Mouse (Mus musculus) left cerebral cortex, adult 2 months (tissue): ENCODE results near the gene Ppfibp1. TPM values are rescaled to one million over a fixed set of nuclear protein-coding genes. Genes with fewer than 3 reads are reported as not detected.

ENCODE experiments used
- DNase-seq, 2 experiments: peaks; one replicate each; pipeline ENCODE4 v3.0.0; 2021 to 2022; ENCODE audit warnings: low spot score in 2 of 2, mixed read lengths in 1 of 2; ENCODE audit errors: extremely low spot score in 1 of 2
- H3K27ac ChIP-seq: fragments of 200-600 bp; 2 replicates; pipeline ENCODE4 v1.8.1; 2022
- H3K4me3 ChIP-seq: fragments of 200-600 bp; 2 replicates; pipeline ENCODE4 v1.8.1; 2022
- CTCF ChIP-seq: fragments of 200-600 bp; IDR thresholded peaks from 2 replicates; pipeline ENCODE4 v1.8.1; 2022; ENCODE audit warnings: antibody characterized with exemption, mild to moderate bottlenecking, moderate library complexity
- intact Hi-C: fragments of 180-260 bp; cut with DNase I; formaldehyde crosslinking; loops from one replicate; pipeline ENCODE4 v1.15.1; 2025
- total RNA-seq, 2 experiments: library from RNA; stranded (reverse); gene quantifications; 2 replicates each; pipeline ENCODE4 v1.2.3; 2021

The Ppfibp1 gene
- total RNA-seq, 2 experiments from 2014 or later, result 61.0 to 61.6 TPM

DNA sequence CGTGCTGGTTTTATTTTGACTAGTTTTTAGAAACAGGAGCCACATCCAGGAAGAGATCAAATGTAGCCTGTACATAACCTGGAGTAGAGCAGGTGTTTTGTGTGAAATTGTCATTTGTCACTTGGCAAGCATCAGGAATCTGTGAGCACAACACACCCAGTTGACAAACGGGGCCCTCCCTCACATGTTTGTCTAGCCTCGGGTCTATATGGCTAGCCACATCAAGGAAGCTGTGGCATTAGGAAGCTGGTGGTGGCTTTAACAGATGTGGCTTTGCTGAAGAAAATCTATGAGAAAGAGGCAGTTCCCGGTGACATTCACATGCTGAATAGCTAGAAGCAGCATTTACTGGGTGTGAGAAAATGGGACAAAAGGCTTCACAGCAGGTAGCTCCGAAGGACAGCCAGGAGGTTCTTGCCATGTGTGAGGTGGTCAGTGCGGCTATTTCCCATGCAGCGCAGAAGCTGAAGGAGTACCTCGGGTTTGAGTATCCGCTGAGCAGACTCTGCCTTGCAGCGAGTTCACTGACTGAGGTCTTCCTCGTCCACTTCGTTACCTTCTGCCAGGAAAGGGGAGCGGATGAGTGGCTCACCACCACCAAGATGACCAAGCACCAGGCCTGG, 144.1 kb downstream of the Ppfibp1 start, which contains the start of gene Rep15:
Gene Rep15 (plus strand): TSS at position 282 of the 623 bp plus-strand sequence.
- no peak within 1 kb of the TSS for H3K27ac ChIP-seq
- intact Hi-C loops, result no loop called here
- H3K4me3 ChIP-seq, result no peak within 1 kb of the TSS
- no peak for DNase-seq
- no peak for TF ChIP-seq CTCF

DNA sequence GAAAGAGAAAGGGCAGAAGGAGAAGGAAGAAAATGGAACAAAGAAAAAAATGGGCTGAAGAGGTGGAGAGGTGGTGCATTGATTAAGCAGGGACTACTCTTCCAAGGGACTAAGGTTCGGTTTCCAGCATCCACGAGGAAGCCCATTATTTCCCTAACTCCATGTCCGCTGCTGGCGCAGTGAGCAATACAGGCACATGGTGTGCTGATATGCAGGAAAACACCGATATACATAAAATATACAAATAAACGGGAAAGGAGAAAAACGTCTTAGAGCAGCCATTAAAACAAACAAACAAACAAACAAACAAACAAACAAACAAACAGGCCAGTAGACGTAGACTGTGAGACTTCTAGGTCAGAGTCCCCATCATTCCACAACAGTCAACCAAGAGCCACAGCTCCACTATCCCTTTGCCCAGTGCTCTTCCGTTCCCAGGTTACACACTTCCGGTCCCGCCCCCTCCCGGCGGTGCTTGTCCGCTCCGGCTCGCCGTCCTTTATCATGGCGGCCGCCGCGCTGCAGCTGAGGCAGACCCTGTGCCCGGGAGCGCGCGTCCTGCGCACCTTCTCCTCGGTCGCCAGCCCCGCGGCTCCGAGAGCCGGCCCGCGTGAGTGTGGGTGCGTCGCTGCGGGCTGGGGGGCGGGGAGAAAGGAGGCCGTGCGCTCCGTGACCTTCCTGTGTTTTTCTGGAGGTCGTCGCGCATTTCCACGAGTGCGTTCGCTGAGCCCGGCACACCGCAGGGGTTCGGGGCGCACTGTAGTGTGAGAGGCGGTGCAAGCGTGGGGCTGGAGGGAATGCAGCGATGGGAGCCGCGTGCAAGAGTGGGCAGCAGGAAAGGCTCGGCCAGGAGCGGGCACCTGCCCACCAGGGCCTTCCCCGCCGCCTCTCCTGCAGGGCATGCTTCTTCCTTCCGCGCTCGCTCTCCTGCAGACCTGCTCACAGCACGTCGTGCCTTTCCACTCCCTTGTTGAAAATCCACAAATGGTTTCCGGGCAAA, 154.3 kb downstream of the Ppfibp1 start, which contains the start of gene Mrps35:
Gene Mrps35 (plus strand): TSS at position 474 of the 1,000 bp plus-strand sequence.
- peak within 1 kb of the TSS; percentile 94 for H3K27ac ChIP-seq
- intact Hi-C loops, result loop anchor here (2.0 to 5.0 kb wide), 2 partner anchors 48 to 395 kb away; partner anchors contain the start of gene Klhl42
- no peak; the same call in none of the 2 replicates for TF ChIP-seq CTCF

DNA sequence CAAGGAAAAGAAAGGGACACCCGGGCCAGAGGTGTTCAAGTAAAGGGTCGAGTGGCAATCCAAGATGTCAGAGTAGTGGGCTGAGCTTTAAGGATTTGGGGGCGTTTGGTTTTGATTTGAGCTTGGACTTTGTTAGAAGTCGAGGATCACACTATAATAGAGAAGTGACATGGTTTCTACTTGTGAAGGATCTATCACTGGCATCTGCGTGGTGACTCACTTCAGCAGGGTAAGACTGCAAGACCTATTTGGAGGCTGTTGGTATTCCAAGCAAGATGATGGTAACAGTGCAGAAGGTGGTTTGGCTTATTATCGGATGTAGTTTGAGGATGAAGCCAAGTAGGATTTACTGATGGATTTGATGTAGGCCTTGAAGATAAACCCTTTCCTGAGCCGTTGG, 155.3 kb downstream of the Ppfibp1 start:
- no peak for DNase-seq
- intact Hi-C loops, result loop anchor here (2.0 to 5.0 kb wide), 2 partner anchors 47 to 396 kb away; partner anchors contain the start of gene Klhl42
- TF ChIP-seq CTCF, result no peak

More for the DNA sequence above, 154.3 kb downstream of the Ppfibp1 start, which contains the start of gene Mrps35:
- peak within 1 kb of the TSS; percentile 89 for H3K4me3 ChIP-seq
- peak; percentile 90 to 91 for DNase-seq

DNA sequence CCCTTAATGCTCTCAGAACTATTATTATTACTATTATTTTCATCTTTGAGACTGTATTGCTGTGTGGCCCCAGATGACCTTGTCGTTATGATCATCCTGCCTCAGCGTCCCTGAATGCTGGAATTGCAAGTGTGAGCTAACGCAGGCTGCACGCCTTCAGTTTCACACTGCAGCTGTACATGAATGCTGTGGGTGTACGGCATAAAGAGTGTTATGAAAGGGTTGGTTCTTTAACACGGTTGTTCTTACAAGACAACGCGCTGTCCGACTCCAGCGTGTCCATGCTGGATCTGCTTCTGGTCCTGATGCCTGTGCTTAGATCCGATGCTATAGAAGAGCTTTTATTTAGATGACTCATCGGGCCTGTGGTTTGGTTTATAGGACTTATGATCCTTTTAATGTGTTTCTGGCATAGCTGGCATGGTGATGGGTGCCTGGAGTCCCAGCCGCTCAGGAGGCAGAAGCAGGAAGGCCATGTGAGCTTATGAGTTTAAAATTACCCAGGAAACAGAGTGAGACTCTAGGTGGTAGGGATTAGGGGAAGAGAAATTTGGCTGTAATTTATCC, 161.0 kb downstream of the Ppfibp1 start:
- H3K4me3 ChIP-seq, result no peak overlapping the region
- no peak overlapping the region; the same call in 1 of the 2 replicates for H3K27ac ChIP-seq
- TF ChIP-seq CTCF, result no peak
- intact Hi-C loops, result no loop called here
- DNase-seq, result no peak

More for the DNA sequence above, 155.3 kb downstream of the Ppfibp1 start:
- Histone ChIP-seq H3K27ac (no peak overlapping the region), H3K4me3 (peak overlapping the region; percentile 89)

- TF ChIP-seq CTCF, result no peak
- intact Hi-C loops, result no loop called here
- Histone ChIP-seq H3K27ac (no peak overlapping the region), H3K4me3 (no peak overlapping the region)
- DNase-seq, result no peak
Observed at GRCm38 (mm10) chr6:147051666-147052065, 163.4 kb downstream of the Ppfibp1 start.

DNA sequence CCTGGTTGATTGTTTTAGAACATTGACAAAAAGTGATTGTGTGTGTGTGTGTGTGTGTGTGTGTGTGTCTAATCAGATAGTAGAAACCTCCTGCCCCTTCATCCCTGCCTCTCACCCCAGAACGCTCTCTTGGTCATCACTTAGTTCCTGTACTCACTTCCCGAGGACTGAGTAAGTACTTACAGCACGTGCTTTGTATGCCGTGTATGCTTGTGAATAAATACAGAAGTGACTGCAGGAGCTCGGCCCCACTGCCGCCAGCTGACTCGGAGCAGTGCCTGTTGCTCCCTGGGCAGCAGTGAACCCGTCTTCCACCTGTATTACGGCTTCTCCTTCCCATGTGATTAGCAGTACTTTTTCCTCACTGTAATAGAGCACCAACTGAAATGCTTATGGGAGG, 164.2 kb downstream of the Ppfibp1 start:
- Histone ChIP-seq H3K4me3 (no peak overlapping the region), H3K27ac (no peak overlapping the region)
- intact Hi-C loops, result no loop called here
- TF ChIP-seq CTCF, result no peak
- DNase-seq, result no peak

- Histone ChIP-seq H3K4me3 (no peak overlapping the region), H3K27ac (no peak overlapping the region)
- no peak for TF ChIP-seq CTCF
- intact Hi-C loops, result no loop called here
- DNase-seq, result no peak
Observed at GRCm38 (mm10) chr6:147053785-147054646, 165.7 kb downstream of the Ppfibp1 start.

DNA sequence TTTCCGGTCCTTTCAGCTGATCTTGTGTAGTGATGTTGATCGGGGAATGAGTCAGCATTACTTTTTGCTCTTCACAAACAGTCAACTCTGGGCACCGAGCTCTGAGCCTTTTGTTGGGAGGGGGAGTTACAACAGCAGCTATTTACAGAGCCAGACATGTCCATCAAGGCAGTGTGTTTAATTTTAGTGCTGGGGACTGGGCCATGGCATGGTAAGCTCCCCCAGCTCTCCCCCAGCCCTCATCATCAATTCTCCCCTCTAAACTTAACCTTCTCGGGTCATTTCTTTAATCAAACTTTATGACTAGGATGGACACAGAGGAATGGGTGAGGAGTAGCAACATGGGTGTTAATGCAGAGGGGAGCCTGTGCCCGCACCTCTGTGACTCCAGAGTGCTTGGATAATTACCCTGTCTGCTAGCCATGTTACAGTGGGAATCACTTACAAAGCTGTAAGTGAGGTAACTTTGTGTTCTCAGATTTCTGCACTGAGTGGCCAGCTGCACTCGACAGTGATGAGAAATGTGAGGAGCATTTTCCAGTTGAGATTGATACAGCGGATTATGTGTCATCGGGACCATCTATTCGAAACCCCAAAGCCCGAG, 167.2 kb downstream of the Ppfibp1 start:
- TF ChIP-seq CTCF, result no peak
- no peak overlapping the region for H3K27ac ChIP-seq
- intact Hi-C loops, result no loop called here
- DNase-seq, result no peak
- no peak overlapping the region for H3K4me3 ChIP-seq

- TF ChIP-seq CTCF, result no peak
- DNase-seq, result no peak
- no peak overlapping the region for H3K4me3 ChIP-seq
- H3K27ac ChIP-seq, result no peak overlapping the region
- intact Hi-C loops, result no loop called here
Observed at GRCm38 (mm10) chr6:147059326-147059725, 171.0 kb downstream of the Ppfibp1 start.

GRCm38 (mm10) chr6:147061630-147062029, 173.3 kb downstream of the Ppfibp1 start:
- TF ChIP-seq CTCF, result no peak

More at GRCm38 (mm10) chr6:147061630-147062029, 173.3 kb downstream of the Ppfibp1 start:
- no peak for DNase-seq
- intact Hi-C loops, result no loop called here
- Histone ChIP-seq H3K27ac (no peak overlapping the region), H3K4me3 (no peak overlapping the region)
